Mouse (Mus musculus): ENCODE data around the gene Rgr. TPM values are rescaled to one million over a fixed set of nuclear protein-coding genes. Genes with fewer than 3 reads are reported as not detected.
"Not testable (repeated sequence)": the region's sequence is repeated elsewhere in the genome, so short reads cannot be mapped to it uniquely, and the experiment has no call there.

The Rgr gene
- polyA plus RNA-seq, 1 experiment from 2014 or later: not detected

- Histone ChIP-seq H3K36me3 (ENCODE audit: control insufficient read depth, insufficient read depth) (no peaks in the 10 kb centered on the region), H3K9ac (ENCODE audit: low read depth, low read length) (no peak overlapping the region), H3K27ac (ENCODE audit: low read depth, low read length) (no peak overlapping the region), H3K4me1 (replicated peaks; ENCODE audit: control insufficient read depth, insufficient read depth, low read length) (no peaks in the 10 kb centered on the region), H3K9me3 (ENCODE audit: control insufficient read depth) (no peaks in the 10 kb centered on the region), H3K4me2 (replicated peaks; ENCODE audit: low read depth) (no peak overlapping the region), H3K4me3 (ENCODE audit: low read depth, low read length) (no peak overlapping the region), H3K27me3 (replicated peaks; ENCODE audit: control insufficient read depth, insufficient read depth, low read length) (no peaks in the 10 kb centered on the region)
- TF ChIP-seq CTCF (IDR thresholded peaks at IDR 0.05; ENCODE audit: low read depth): no peak
- 81% methylated on average over 2 of the region's 2 CpGs for WGBS
- ATAC-seq: no peak
Measured at GRCm38 (mm10) chr14:37009686-37010085, 39.1 kb downstream of the Rgr start.

DNA sequence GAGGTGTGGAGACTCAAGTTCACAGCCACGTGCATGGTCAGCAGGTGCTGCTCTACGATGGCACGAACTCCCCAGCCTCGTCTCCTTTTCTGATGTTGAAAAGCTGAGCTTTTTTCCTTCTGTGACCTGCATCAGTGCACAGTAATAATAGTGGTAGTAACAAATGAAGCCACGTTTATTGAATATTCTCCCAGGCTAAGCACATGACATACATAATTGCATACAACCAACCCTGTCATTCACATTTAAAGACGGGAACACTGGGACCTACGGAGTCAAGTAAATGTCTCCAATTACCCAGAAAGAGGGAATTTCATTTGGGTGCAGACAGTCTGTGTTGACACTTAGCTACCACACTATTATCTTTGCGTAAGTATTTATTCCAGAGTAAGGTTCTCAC is 42.3 kb downstream of the Rgr start:
- ATAC-seq: no peak
- H3K9me3 ChIP-seq (ENCODE audit: control insufficient read depth): no peaks in the 10 kb centered on the region
- H3K27ac ChIP-seq (ENCODE audit: low read depth, low read length): no peak overlapping the region
- no peaks in the 10 kb centered on the region for H3K36me3 ChIP-seq (ENCODE audit: control insufficient read depth, insufficient read depth)
- no peak overlapping the region for H3K9ac ChIP-seq (ENCODE audit: low read depth, low read length)
- WGBS: 71% methylated on average over 8 of the region's 8 CpGs
- H3K4me2 ChIP-seq (replicated peaks; ENCODE audit: low read depth): no peak overlapping the region
- no peaks in the 10 kb centered on the region for H3K27me3 ChIP-seq (replicated peaks; ENCODE audit: control insufficient read depth, insufficient read depth, low read length)
- TF ChIP-seq CTCF (IDR thresholded peaks at IDR 0.05; ENCODE audit: low read depth): no peak
- no peak overlapping the region for H3K4me3 ChIP-seq (ENCODE audit: low read depth, low read length)
- H3K4me1 ChIP-seq (replicated peaks; ENCODE audit: control insufficient read depth, insufficient read depth, low read length): no peaks in the 10 kb centered on the region

- TF ChIP-seq CTCF (IDR thresholded peaks at IDR 0.05; ENCODE audit: low read depth): no peak
- Histone ChIP-seq H3K4me1 (replicated peaks; ENCODE audit: control insufficient read depth, insufficient read depth, low read length) (no peaks in the 10 kb centered on the region), H3K9me3 (ENCODE audit: control insufficient read depth) (no peaks in the 10 kb centered on the region), H3K27me3 (replicated peaks; ENCODE audit: control insufficient read depth, insufficient read depth, low read length) (no peaks in the 10 kb centered on the region), H3K36me3 (ENCODE audit: control insufficient read depth, insufficient read depth) (no peaks in the 10 kb centered on the region), H3K4me2 (replicated peaks; ENCODE audit: low read depth) (no peak overlapping the region), H3K9ac (ENCODE audit: low read depth, low read length) (no peak overlapping the region), H3K4me3 (ENCODE audit: low read depth, low read length) (no peak overlapping the region), H3K27ac (ENCODE audit: low read depth, low read length) (no peak overlapping the region)
- no peak for ATAC-seq
- 40% methylated on average over 3 of the region's 3 CpGs for WGBS
Measured at GRCm38 (mm10) chr14:37005865-37006264, 42.9 kb downstream of the Rgr start.

- H3K4me1 ChIP-seq (replicated peaks; ENCODE audit: control insufficient read depth, insufficient read depth, low read length): no peaks in the 10 kb centered on the region
- H3K36me3 ChIP-seq (ENCODE audit: control insufficient read depth, insufficient read depth): no peaks in the 10 kb centered on the region
- H3K4me2 ChIP-seq (replicated peaks; ENCODE audit: low read depth): no peak overlapping the region
- no peaks in the 10 kb centered on the region for H3K9me3 ChIP-seq (ENCODE audit: control insufficient read depth)
- H3K4me3 ChIP-seq (ENCODE audit: low read depth, low read length): no peak overlapping the region
- no peak overlapping the region for H3K9ac ChIP-seq (ENCODE audit: low read depth, low read length)
- H3K27ac ChIP-seq (ENCODE audit: low read depth, low read length): no peak overlapping the region
- no peak for TF ChIP-seq CTCF (IDR thresholded peaks at IDR 0.05; ENCODE audit: low read depth)
- H3K27me3 ChIP-seq (replicated peaks; ENCODE audit: control insufficient read depth, insufficient read depth, low read length): no peaks in the 10 kb centered on the region
- 79% methylated on average over 8 of the region's 8 CpGs for WGBS
- ATAC-seq: no peak
Measured at GRCm38 (mm10) chr14:37003431-37004095, 45.2 kb downstream of the Rgr start.

- ATAC-seq: no peak
- TF ChIP-seq CTCF (IDR thresholded peaks at IDR 0.05; ENCODE audit: low read depth): no peak
- Histone ChIP-seq H3K27me3 (replicated peaks; ENCODE audit: control insufficient read depth, insufficient read depth, low read length) (no peaks in the 10 kb centered on the region), H3K9ac (ENCODE audit: low read depth, low read length) (no peak overlapping the region), H3K27ac (ENCODE audit: low read depth, low read length) (no peak overlapping the region), H3K4me1 (replicated peaks; ENCODE audit: control insufficient read depth, insufficient read depth, low read length) (no peaks in the 10 kb centered on the region), H3K36me3 (ENCODE audit: control insufficient read depth, insufficient read depth) (no peaks in the 10 kb centered on the region), H3K4me2 (replicated peaks; ENCODE audit: low read depth) (no peak overlapping the region), H3K4me3 (ENCODE audit: low read depth, low read length) (no peak overlapping the region), H3K9me3 (ENCODE audit: control insufficient read depth) (no peaks in the 10 kb centered on the region)
- WGBS: 73% methylated on average over 2 of the region's 2 CpGs
Measured at GRCm38 (mm10) chr14:37002852-37003251, 45.9 kb downstream of the Rgr start.

- 53% methylated on average over 6 of the region's 6 CpGs for WGBS
- H3K27ac ChIP-seq (ENCODE audit: low read depth, low read length); ATAC-seq; H3K4me3 ChIP-seq (ENCODE audit: low read depth, low read length); H3K4me2 ChIP-seq (replicated peaks; ENCODE audit: low read depth); H3K36me3 ChIP-seq (ENCODE audit: control insufficient read depth, insufficient read depth); H3K27me3 ChIP-seq (replicated peaks; ENCODE audit: control insufficient read depth, insufficient read depth, low read length); H3K9ac ChIP-seq (ENCODE audit: low read depth, low read length); H3K9me3 ChIP-seq (ENCODE audit: control insufficient read depth); H3K4me1 ChIP-seq (replicated peaks; ENCODE audit: control insufficient read depth, insufficient read depth, low read length): not testable (repeated sequence)
Measured at GRCm38 (mm10) chr14:37000780-37001179, 48.0 kb downstream of the Rgr start.

- no peak overlapping the region for H3K27ac ChIP-seq (ENCODE audit: low read depth, low read length)
- no peaks in the 10 kb centered on the region for H3K36me3 ChIP-seq (ENCODE audit: control insufficient read depth, insufficient read depth)
- H3K4me2 ChIP-seq (replicated peaks; ENCODE audit: low read depth): no peak overlapping the region
- no peak overlapping the region for H3K4me3 ChIP-seq (ENCODE audit: low read depth, low read length)
- no peaks in the 10 kb centered on the region; the same call in 1 of the 2 replicates for H3K4me1 ChIP-seq (replicated peaks; ENCODE audit: control insufficient read depth, insufficient read depth, low read length)
- no peaks in the 10 kb centered on the region for H3K9me3 ChIP-seq (ENCODE audit: control insufficient read depth)
- H3K9ac ChIP-seq (ENCODE audit: low read depth, low read length): no peak overlapping the region
- H3K27me3 ChIP-seq (replicated peaks; ENCODE audit: control insufficient read depth, insufficient read depth, low read length): no peaks in the 10 kb centered on the region
- no peak for TF ChIP-seq CTCF (IDR thresholded peaks at IDR 0.05; ENCODE audit: low read depth)
- ATAC-seq: no peak
Measured at GRCm38 (mm10) chr14:36989784-36990183, 59.0 kb downstream of the Rgr start.

Data from intestine, postnatal 0 days (tissue).